Mouse (Mus musculus) forebrain, embryonic 11.5 days (tissue): ENCODE measurements around the gene Il34. TPM values are rescaled to one million over a fixed set of nuclear protein-coding genes. Genes with fewer than 3 reads are reported as not detected.

Experiments
- ATAC-seq: fragments of 200-750 bp; cut with Nextera tagmentation; replicated peaks from 2 replicates; pipeline ENCODE4 v1.8.0; 2017; ENCODE audit warnings: moderate TSS enrichment; ENCODE audit not compliant: low FRiP score
- DNase-seq: peaks from one replicate; pipeline ENCODE4 v3.0.0-alpha.2; 2017; ENCODE audit warnings: low spot score
- H3K27ac ChIP-seq: fragments of 300-500 bp; sonication (generic); 2 replicates; pipeline ENCODE4 v1.5.1; 2014; ENCODE audit warnings: low read depth, low read length
- H3K27me3 ChIP-seq: fragments of 300-500 bp; sonication (generic); 2 replicates; pipeline ENCODE4 v1.6.1; 2014; ENCODE audit warnings: mild to moderate bottlenecking, low read length, mixed read lengths; ENCODE audit not compliant: control insufficient read depth, insufficient read depth
- H3K36me3 ChIP-seq: fragments of 300-500 bp; sonication (generic); 2 replicates; pipeline ENCODE4 v1.6.1; 2014; ENCODE audit warnings: mild to moderate bottlenecking, low read length, moderate library complexity, mixed read lengths; ENCODE audit not compliant: control insufficient read depth, insufficient read depth
- H3K4me1 ChIP-seq: fragments of 300-500 bp; sonication (generic); replicated peaks from 2 replicates; pipeline ENCODE4 v1.6.1; 2014; ENCODE audit warnings: low read length, mixed read lengths; ENCODE audit not compliant: control insufficient read depth, insufficient read depth
- H3K4me2 ChIP-seq: fragments of 300-500 bp; sonication (generic); 2 replicates; pipeline ENCODE4 v1.6.1; 2014; ENCODE audit warnings: low read depth, mild to moderate bottlenecking, low read length, moderate library complexity, mixed read lengths; ENCODE audit not compliant: severe bottlenecking
- H3K4me3 ChIP-seq: fragments of 300-500 bp; sonication (generic); 2 replicates; pipeline ENCODE4 v1.5.1; 2014; ENCODE audit warnings: low read depth, low read length
- H3K9ac ChIP-seq: fragments of 300-500 bp; sonication (generic); 2 replicates; pipeline ENCODE4 v1.6.1; 2014; ENCODE audit warnings: low read length
- H3K9me3 ChIP-seq: fragments of 300-500 bp; sonication (generic); 2 replicates; pipeline ENCODE4 v1.6.1; 2016; ENCODE audit warnings: low read length, mixed read lengths; ENCODE audit not compliant: control insufficient read depth
- WGBS: fragments of 180-500 bp; shearing (Covaris S2); extraction: QIAGEN DNeasy Blood & Tissue Kit; methylation state at CpG from one replicate; pipeline ENCODE4 v1.1.7; 2014; 5-methylcytosine and 5-hydroxymethylcytosine counted together
- polyA plus RNA-seq: library from polyadenylated mRNA; unstranded; fragments of >200 nt; fragmentation: Nextera tagmentation; extraction: Ambion mirVana; gene quantifications from 2 replicates; pipeline ENCODE4 v1.2.1, GENCODE M21; 2014

The Il34 gene
- polyA plus RNA-seq, 1 experiment from 2014 or later = 0.29 TPM

DNA sequence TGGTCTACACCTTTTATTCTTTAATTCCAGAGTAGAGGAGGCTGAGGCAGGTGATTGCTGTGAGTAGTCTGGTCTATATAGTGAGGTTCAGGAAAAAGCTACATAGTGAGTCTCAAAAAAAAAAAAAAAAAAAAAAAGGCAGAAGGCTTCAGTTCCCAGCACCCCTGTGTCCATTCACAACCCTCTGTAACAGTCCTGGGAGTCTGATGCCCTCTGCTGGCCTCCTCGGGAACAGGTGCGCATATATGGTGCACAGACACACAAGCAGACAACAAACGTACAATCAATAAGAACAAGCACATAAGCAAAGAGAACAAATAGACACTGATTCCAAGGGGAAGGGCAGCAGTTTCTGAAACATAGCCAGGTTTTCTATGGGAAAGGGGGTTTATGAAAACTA, 29.4 kb downstream of the Il34 start:
- DNase-seq (no peak), ATAC-seq (no peak)
- no peak overlapping the region for H3K4me3 ChIP-seq
- H3K27ac ChIP-seq = no peak overlapping the region
- no peaks in the 10 kb centered on the region; the same call in 1 of the 2 replicates for H3K9me3 ChIP-seq
- no peak overlapping the region for H3K4me2 ChIP-seq
- H3K36me3 ChIP-seq = no peaks in the 10 kb centered on the region
- no peak overlapping the region for H3K9ac ChIP-seq
- no peaks in the 10 kb centered on the region for H3K27me3 ChIP-seq
- no peaks in the 10 kb centered on the region for H3K4me1 ChIP-seq
- 97% methylated on average over 3 of the region's 3 CpGs for WGBS

GRCm38 (mm10) chr8:110775721-110776120, 30.0 kb downstream of the Il34 start:
- Histone ChIP-seq H3K36me3 (no peaks in the 10 kb centered on the region), H3K4me2 (no peak overlapping the region), H3K9me3 (no peaks in the 10 kb centered on the region; the same call in 1 of the 2 replicates), H3K4me3 (no peak overlapping the region), H3K4me1 (no peaks in the 10 kb centered on the region), H3K27ac (no peak overlapping the region), H3K27me3 (no peaks in the 10 kb centered on the region), H3K9ac (no peak overlapping the region)
- DNase-seq = no peak
- 81% methylated on average over 3 of the region's 3 CpGs for WGBS
- ATAC-seq = no peak

- H3K4me2 ChIP-seq = no peak overlapping the region
- no peaks in the 10 kb centered on the region; the same call in 1 of the 2 replicates for H3K9me3 ChIP-seq
- WGBS = 69% methylated on average over 8 of the region's 8 CpGs
- ATAC-seq (no peak), DNase-seq (no peak)
- H3K36me3 ChIP-seq = no peaks in the 10 kb centered on the region
- H3K4me1 ChIP-seq = no peaks in the 10 kb centered on the region
- no peak overlapping the region for H3K27ac ChIP-seq
- no peak overlapping the region for H3K4me3 ChIP-seq
- H3K27me3 ChIP-seq = no peaks in the 10 kb centered on the region
- no peak overlapping the region for H3K9ac ChIP-seq
Observed at GRCm38 (mm10) chr8:110775316-110775715, 30.4 kb downstream of the Il34 start.

DNA sequence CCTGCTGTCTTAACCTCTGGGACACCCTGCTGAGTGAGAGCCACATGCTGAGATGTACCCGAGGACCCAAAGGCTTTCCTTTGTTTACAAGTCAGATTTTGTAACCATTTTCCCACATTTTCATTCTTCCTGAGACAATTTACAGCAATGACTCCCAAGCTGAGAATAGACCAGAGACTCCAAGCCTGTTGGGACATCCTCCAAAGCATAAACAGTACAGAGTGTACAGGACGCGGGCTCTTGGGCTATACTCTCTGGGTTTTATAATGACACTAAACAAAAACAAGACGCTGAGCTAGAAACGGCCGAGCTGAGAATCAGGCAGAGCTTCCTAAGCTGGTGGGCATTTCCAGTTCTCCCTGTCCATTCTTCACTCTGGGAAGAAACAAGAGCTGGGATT, 31.0 kb downstream of the Il34 start:
- ATAC-seq = no peak
- Histone ChIP-seq H3K4me2 (no peak overlapping the region), H3K4me3 (no peak overlapping the region), H3K36me3 (no peaks in the 10 kb centered on the region), H3K27ac (no peak overlapping the region), H3K4me1 (no peaks in the 10 kb centered on the region), H3K9me3 (no peaks in the 10 kb centered on the region; the same call in 1 of the 2 replicates), H3K9ac (no peak overlapping the region), H3K27me3 (no peaks in the 10 kb centered on the region)
- no peak for DNase-seq
- WGBS = 85% methylated on average over 6 of the region's 6 CpGs

DNA sequence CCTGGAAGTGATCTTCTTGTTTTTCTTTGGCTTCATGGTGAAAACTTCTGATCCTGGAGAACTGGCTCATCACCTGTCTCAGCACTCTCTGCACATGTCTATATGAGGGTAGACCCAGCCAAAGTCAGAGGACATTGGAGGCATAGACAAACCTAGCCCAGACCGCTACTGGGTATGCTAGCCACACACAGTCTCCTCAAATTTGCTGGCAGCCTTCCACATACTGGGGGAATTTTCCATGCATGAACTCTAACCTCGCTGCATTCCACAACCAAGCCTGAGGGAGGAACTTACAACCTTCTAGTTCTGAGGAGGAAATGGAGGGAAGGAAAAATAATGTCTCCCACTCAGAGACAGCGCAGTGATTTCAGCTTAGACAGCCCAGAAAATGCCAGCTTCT, 31.7 kb downstream of the Il34 start:
- Histone ChIP-seq H3K9ac (no peak overlapping the region), H3K36me3 (no peaks in the 10 kb centered on the region), H3K27me3 (no peaks in the 10 kb centered on the region), H3K4me3 (no peak overlapping the region), H3K4me1 (no peaks in the 10 kb centered on the region), H3K9me3 (no peaks in the 10 kb centered on the region; the same call in 1 of the 2 replicates), H3K4me2 (no peak overlapping the region), H3K27ac (no peak overlapping the region)
- 79% methylated on average over 3 of the region's 3 CpGs for WGBS
- DNase-seq (no peak), ATAC-seq (no peak)

GRCm38 (mm10) chr8:110772452-110772851, 33.3 kb downstream of the Il34 start:
- no peaks in the 10 kb centered on the region for H3K36me3 ChIP-seq
- no peaks in the 10 kb centered on the region for H3K4me1 ChIP-seq
- DNase-seq (no peak), ATAC-seq (no peak)
- no peaks in the 10 kb centered on the region for H3K27me3 ChIP-seq
- H3K9me3 ChIP-seq = no peaks in the 10 kb centered on the region; the same call in 1 of the 2 replicates
- no peak overlapping the region for H3K4me2 ChIP-seq
- H3K27ac ChIP-seq = no peak overlapping the region
- 87% methylated on average over 7 of the region's 7 CpGs for WGBS
- no peak overlapping the region for H3K9ac ChIP-seq
- H3K4me3 ChIP-seq = no peak overlapping the region

DNA sequence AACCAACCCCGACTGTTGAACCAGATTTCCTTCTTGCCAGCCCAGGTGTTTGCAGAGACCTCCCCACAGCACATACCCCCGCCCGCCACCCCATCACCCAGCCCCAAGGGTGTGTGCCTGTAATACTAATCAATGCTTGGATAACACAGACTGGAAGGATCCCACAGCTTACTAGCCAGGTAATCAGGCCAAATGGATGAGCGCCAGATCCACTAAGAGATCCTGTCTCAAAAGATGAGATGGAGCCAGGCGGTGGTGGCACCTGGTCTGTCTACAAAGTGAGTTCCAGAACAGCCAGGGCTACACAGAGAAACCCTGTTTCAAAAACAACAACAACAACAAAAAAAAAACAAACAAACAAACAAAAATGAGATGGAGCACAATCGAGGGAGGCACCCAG, 38.5 kb downstream of the Il34 start:
- Histone ChIP-seq H3K9me3 (no peaks in the 10 kb centered on the region), H3K4me3 (no peak overlapping the region), H3K27ac (no peak overlapping the region), H3K9ac (no peak overlapping the region), H3K4me1 (no peaks in the 10 kb centered on the region), H3K36me3 (no peaks in the 10 kb centered on the region), H3K27me3 (no peaks in the 10 kb centered on the region), H3K4me2 (no peak overlapping the region)
- no peak for ATAC-seq
- no peak for DNase-seq
- 84% methylated on average over 6 of the region's 6 CpGs for whole genome bisulfite sequencing

GRCm38 (mm10) chr8:110764671-110765070, 41.1 kb downstream of the Il34 start:
- Histone ChIP-seq H3K27ac (no peak overlapping the region), H3K9ac (no peak overlapping the region), H3K4me1 (no peaks in the 10 kb centered on the region), H3K4me3 (no peak overlapping the region), H3K36me3 (no peaks in the 10 kb centered on the region), H3K27me3 (no peaks in the 10 kb centered on the region), H3K9me3 (no peaks in the 10 kb centered on the region), H3K4me2 (no peak overlapping the region)
- ATAC-seq = no peak
- 67% methylated on average over 3 of the region's 3 CpGs for WGBS
- DNase-seq = no peak

GRCm38 (mm10) chr8:110761988-110762387, 43.7 kb downstream of the Il34 start:
- H3K4me2 ChIP-seq = no peak overlapping the region
- H3K4me3 ChIP-seq = no peak overlapping the region
- H3K27me3 ChIP-seq = no peaks in the 10 kb centered on the region
- no peak overlapping the region for H3K27ac ChIP-seq
- no peaks in the 10 kb centered on the region for H3K36me3 ChIP-seq
- WGBS = 68% methylated on average over 6 of the region's 6 CpGs
- no peak overlapping the region for H3K9ac ChIP-seq
- ATAC-seq (no peak), DNase-seq (no peak)
- H3K4me1 ChIP-seq = no peaks in the 10 kb centered on the region
- no peaks in the 10 kb centered on the region for H3K9me3 ChIP-seq
